Mouse (Mus musculus) testis, adult 2 months (tissue): Measurements from ENCODE around the gene Acot7.

Experiments
- CTCF ChIP-seq: fragments of 200-500 bp; IDR thresholded peaks from 2 replicates; pipeline ENCODE4 v1.5.1; 2012; ENCODE audit warnings: low read depth, mild to moderate bottlenecking, inconsistent platforms, low read length, moderate library complexity; ENCODE audit not compliant: control insufficient read depth, insufficient read depth, insufficient replicate concordance
- POLR2A ChIP-seq: fragments of 200-500 bp; IDR thresholded peaks from 2 replicates; pipeline ENCODE4 v1.6.1; 2012; ENCODE audit warnings: low read depth, mild to moderate bottlenecking, inconsistent platforms, low read length, moderate library complexity; ENCODE audit not compliant: control insufficient read depth

GRCm38 (mm10) chr4:152182205-152182604 lies 4.3 kb downstream of the Acot7 start:
- TF ChIP-seq POLR2A = no peak
- no peak for TF ChIP-seq CTCF
